Mouse (Mus musculus): ENCODE results near the gene Ntn1.

Gene Ntn1

GRCm38 (mm10) chr11:68168427-68168826 is 232.2 kb downstream of the Ntn1 start:
- no peak for DNase-seq

GRCm38 (mm10) chr11:68164408-68164807 is 236.2 kb downstream of the Ntn1 start:
- DNase-seq = no peak

- no peak for DNase-seq
Measured at GRCm38 (mm10) chr11:68159867-68160266, 240.8 kb downstream of the Ntn1 start.
